Mouse (Mus musculus) kidney, adult 2 months (tissue): ENCODE measurements at regions not wholly inside any gene's neighbourhood (a gene's known extent, or its start where the extent isn't known, plus 50 kb on each side); places are given as distances from the start of the nearest gene placed in this dataset.

Experiments
- CTCF ChIP-seq: fragments of 200-500 bp; conservative IDR thresholded peaks from 2 replicates; pipeline ENCODE4 v1.5.1; 2011; ENCODE audit warnings: low read depth, mild to moderate bottlenecking, control low read depth, low read length, moderate library complexity, mixed read lengths; ENCODE audit not compliant: insufficient read depth, insufficient read length
- POLR2A ChIP-seq: fragments of 200-500 bp; IDR thresholded peaks from one replicate; pipeline ENCODE4 v1.6.1; 2011; ENCODE audit warnings: low read depth, low read length, control low read depth

GRCm38 (mm10) chr1:149699411-149699810 is 261.7 kb downstream of the Pla2g4a start:
- TF ChIP-seq CTCF (no peak), POLR2A (no peak)
